Mouse (Mus musculus) MEL (cell line): Measurements from ENCODE around the gene Sat2. TPM values are rescaled to one million over a fixed set of nuclear protein-coding genes. Genes with fewer than 3 reads are reported as not detected.

Experiments used
- DNase-seq: peaks from one replicate; pipeline ENCODE4 v3.0.0; 2011; ENCODE audit warnings: low read depth, low spot score
- H3K27ac ChIP-seq: 2 replicates; pipeline ENCODE4 v1.5.1; 2012; ENCODE audit warnings: low read depth, mild to moderate bottlenecking, control low read depth, low read length, moderate library complexity; ENCODE audit not compliant: control insufficient read depth
- H3K27me3 ChIP-seq, 2 experiments: fragments of 150-350 bp in 1 of 2; sonication (generic) in 1 of 2; 2 replicates each; pipeline ENCODE4 v1.6.1; 2012; ENCODE audit warnings: low read length in 2 of 2, mild to moderate bottlenecking in 2 of 2, improper control_type of control experiment in 1 of 2, moderate library complexity in 1 of 2; ENCODE audit not compliant: insufficient read depth in 2 of 2, control insufficient read depth in 1 of 2
- H3K36me3 ChIP-seq, 2 experiments: 2 replicates each; pipeline ENCODE4 v1.6.1; 2012 to 2014; ENCODE audit warnings: low read length in 2 of 2, improper control_type of control experiment in 1 of 2, inconsistent platforms in 1 of 2, mild to moderate bottlenecking in 1 of 2; ENCODE audit not compliant: insufficient read depth in 2 of 2, control insufficient read depth in 1 of 2
- H3K4me1 ChIP-seq, 2 experiments: fragments of 150-350 bp in 1 of 2; sonication (generic) in 1 of 2; 2 replicates each; pipeline ENCODE4 v1.6.1; 2012; ENCODE audit warnings: low read length in 2 of 2, improper control_type of control experiment in 1 of 2, mild to moderate bottlenecking in 1 of 2; ENCODE audit not compliant: insufficient read depth in 2 of 2, control insufficient read depth in 1 of 2
- H3K4me3 ChIP-seq, 2 experiments: fragments of 150-350 bp in 1 of 2; sonication (generic) in 1 of 2; 2 replicates each; pipeline ENCODE4 v1.5.1; 2012; ENCODE audit warnings: low read depth in 2 of 2, low read length in 2 of 2, mild to moderate bottlenecking in 2 of 2, moderate library complexity in 2 of 2, control low read depth in 1 of 2, improper control_type of control experiment in 1 of 2; ENCODE audit not compliant: control insufficient read depth in 1 of 2, insufficient read depth in 1 of 2
- H3K79me2 ChIP-seq: 2 replicates; pipeline ENCODE4 v1.6.1; 2012; ENCODE audit warnings: mild to moderate bottlenecking, low read length, moderate library complexity; ENCODE audit not compliant: control insufficient read depth, poor library complexity, insufficient read depth
- H3K9ac ChIP-seq: 2 replicates; pipeline ENCODE4 v1.6.1; 2012; ENCODE audit warnings: low read depth, mild to moderate bottlenecking, control low read depth, low read length, moderate library complexity; ENCODE audit not compliant: control insufficient read depth, poor library complexity, severe bottlenecking
- H3K9me3 ChIP-seq: fragments of 150-350 bp; sonication (generic); replicated peaks from 2 replicates; pipeline ENCODE4 v1.6.1; 2012; ENCODE audit warnings: mild to moderate bottlenecking, low read length, improper control_type of control experiment, moderate library complexity; ENCODE audit not compliant: insufficient read depth
- CHD1 ChIP-seq: IDR thresholded peaks from 2 replicates; pipeline ENCODE4 v1.6.1; 2012; ENCODE audit warnings: low read depth, mild to moderate bottlenecking, inconsistent platforms, low read length, improper control_type of control experiment
- CHD2 ChIP-seq: IDR thresholded peaks from 2 replicates; pipeline ENCODE4 v1.6.1; 2011; ENCODE audit warnings: low read length, improper control_type of control experiment
- CTCF ChIP-seq, 3 experiments: IDR thresholded peaks in 2 of 3; conservative IDR thresholded peaks in 1 of 3; 2 replicates each; pipeline ENCODE4 v1.5.1; 2011 to 2012; ENCODE audit warnings: low read length in 3 of 3, low read depth in 2 of 3, mild to moderate bottlenecking in 2 of 3, improper control_type of control experiment in 1 of 3, inconsistent platforms in 1 of 3, mixed read lengths in 1 of 3, moderate library complexity in 1 of 3; ENCODE audit not compliant: control insufficient read depth in 1 of 3, insufficient read depth in 1 of 3, poor library complexity in 1 of 3, severe bottlenecking in 1 of 3
- E2F4 ChIP-seq: IDR thresholded peaks from 2 replicates; pipeline ENCODE4 v1.6.1; 2011; ENCODE audit warnings: low read depth, low read length, improper control_type of control experiment, borderline replicate concordance
- ELF1 ChIP-seq: IDR thresholded peaks from 2 replicates; pipeline ENCODE4 v1.6.1; 2014; ENCODE audit warnings: low read depth, mild to moderate bottlenecking, inconsistent platforms, low read length, improper control_type of control experiment, moderate library complexity
- EP300 ChIP-seq, 2 experiments: IDR thresholded peaks; 2 replicates each; pipeline ENCODE4 v1.6.1; 2011; ENCODE audit warnings: improper control_type of control experiment in 2 of 2, low read length in 2 of 2, low read depth in 1 of 2, mild to moderate bottlenecking in 1 of 2
- ETS1 ChIP-seq: IDR thresholded peaks from 2 replicates; pipeline ENCODE4 v1.6.1; 2012; ENCODE audit warnings: low read depth, mild to moderate bottlenecking, inconsistent platforms, low read length, improper control_type of control experiment, moderate library complexity
- GATA1 ChIP-seq: IDR thresholded peaks from 2 replicates; pipeline ENCODE4 v1.6.1; 2011; ENCODE audit warnings: low read depth, low read length, improper control_type of control experiment
- HCFC1 ChIP-seq: IDR thresholded peaks from 2 replicates; pipeline ENCODE4 v1.6.1; 2012; ENCODE audit warnings: low read depth, mild to moderate bottlenecking, inconsistent platforms, low read length, improper control_type of control experiment, moderate library complexity
- KAT2A ChIP-seq: conservative IDR thresholded peaks from 2 replicates; pipeline ENCODE4 v1.6.1; 2012; ENCODE audit warnings: low read depth, low read length, improper control_type of control experiment, inconsistent platforms
- MAX ChIP-seq: IDR thresholded peaks from 2 replicates; pipeline ENCODE4 v1.6.1; 2011; ENCODE audit warnings: low read length, improper control_type of control experiment
- MAZ ChIP-seq: IDR thresholded peaks from 2 replicates; pipeline ENCODE4 v1.6.1; 2012; ENCODE audit warnings: low read depth, mild to moderate bottlenecking, inconsistent platforms, low read length, improper control_type of control experiment
- MEF2A ChIP-seq: IDR thresholded peaks from 2 replicates; pipeline ENCODE4 v1.6.1; 2014; ENCODE audit warnings: low read depth, mild to moderate bottlenecking, inconsistent platforms, low read length, improper control_type of control experiment; ENCODE audit not compliant: poor library complexity, insufficient replicate concordance, severe bottlenecking; ENCODE audit errors: extremely low read depth
- MXI1 ChIP-seq: IDR thresholded peaks from 2 replicates; pipeline ENCODE4 v1.6.1; 2011; ENCODE audit warnings: mild to moderate bottlenecking, low read depth, low read length, improper control_type of control experiment
- MYB ChIP-seq: IDR thresholded peaks from 2 replicates; pipeline ENCODE4 v1.6.1; 2011; ENCODE audit warnings: mild to moderate bottlenecking, low read depth, low read length, improper control_type of control experiment
- MYC ChIP-seq: IDR thresholded peaks from 2 replicates; pipeline ENCODE4 v1.6.1; 2011; ENCODE audit warnings: low read depth, mild to moderate bottlenecking, low read length, improper control_type of control experiment, moderate library complexity
- NELFE ChIP-seq: IDR thresholded peaks from 2 replicates; pipeline ENCODE4 v1.6.1; 2011; ENCODE audit warnings: low read depth, low read length, improper control_type of control experiment
- NRF1 ChIP-seq: IDR thresholded peaks from 2 replicates; pipeline ENCODE4 v1.6.1; 2014; ENCODE audit warnings: low read depth, mild to moderate bottlenecking, inconsistent platforms, low read length, improper control_type of control experiment, moderate library complexity; ENCODE audit not compliant: poor library complexity, insufficient read depth, severe bottlenecking
- POLR2A ChIP-seq, 2 experiments: IDR thresholded peaks; 2 replicates each; pipeline ENCODE4 v1.6.1; 2011 to 2012; ENCODE audit warnings: low read length in 2 of 2, mild to moderate bottlenecking in 2 of 2, control low read depth in 1 of 2, improper control_type of control experiment in 1 of 2, low read depth in 1 of 2, moderate library complexity in 1 of 2; ENCODE audit not compliant: control insufficient read depth in 1 of 2, insufficient read depth in 1 of 2, poor library complexity in 1 of 2
- POLR2AphosphoS2 ChIP-seq: IDR thresholded peaks from 2 replicates; pipeline ENCODE4 v1.6.1; 2011; ENCODE audit warnings: low read length, improper control_type of control experiment
- POLR2AphosphoS5 ChIP-seq: IDR thresholded peaks from 2 replicates; pipeline ENCODE4 v1.6.1; 2012; ENCODE audit warnings: low read depth, borderline replicate concordance, mild to moderate bottlenecking, inconsistent platforms, low read length, moderate library complexity, mixed read lengths
- RCOR1 ChIP-seq: IDR thresholded peaks from 2 replicates; pipeline ENCODE4 v1.6.1; 2012; ENCODE audit warnings: low read depth, mild to moderate bottlenecking, inconsistent platforms, low read length, improper control_type of control experiment
- SIN3A ChIP-seq: IDR thresholded peaks from 2 replicates; pipeline ENCODE4 v1.6.1; 2012; ENCODE audit warnings: low read length, improper control_type of control experiment, inconsistent platforms
- TAL1 ChIP-seq: IDR thresholded peaks from 2 replicates; pipeline ENCODE4 v1.6.1; 2012; ENCODE audit warnings: mild to moderate bottlenecking, inconsistent platforms, low read length, moderate library complexity, mixed read lengths
- TBP ChIP-seq: IDR thresholded peaks from 2 replicates; pipeline ENCODE4 v1.8.0; 2011; ENCODE audit warnings: low read depth, low read length, improper control_type of control experiment
- TCF12 ChIP-seq: IDR thresholded peaks from 2 replicates; pipeline ENCODE4 v1.6.1; 2014; ENCODE audit warnings: low read depth, mild to moderate bottlenecking, inconsistent platforms, low read length, improper control_type of control experiment, moderate library complexity
- UBTF ChIP-seq: IDR thresholded peaks from 2 replicates; pipeline ENCODE4 v1.6.1; 2012; ENCODE audit warnings: low read depth, mild to moderate bottlenecking, inconsistent platforms, low read length, improper control_type of control experiment, moderate library complexity, borderline replicate concordance; ENCODE audit not compliant: insufficient read depth
- USF1 ChIP-seq: IDR thresholded peaks from 2 replicates; pipeline ENCODE4 v1.6.1; 2014; ENCODE audit warnings: low read depth, mild to moderate bottlenecking, inconsistent platforms, low read length, improper control_type of control experiment, moderate library complexity
- USF2 ChIP-seq, 2 experiments: IDR thresholded peaks; 2 replicates each; pipeline ENCODE4 v1.6.1; 2011 to 2012; ENCODE audit warnings: improper control_type of control experiment in 2 of 2, low read length in 2 of 2, borderline replicate concordance in 1 of 2, inconsistent platforms in 1 of 2, low read depth in 1 of 2, mild to moderate bottlenecking in 1 of 2; ENCODE audit not compliant: insufficient read depth in 1 of 2
- ZKSCAN1 ChIP-seq: IDR thresholded peaks from 2 replicates; pipeline ENCODE4 v1.6.1; 2012; ENCODE audit warnings: low read depth, mild to moderate bottlenecking, inconsistent platforms, low read length, improper control_type of control experiment, moderate library complexity
- ZMIZ1 ChIP-seq: IDR thresholded peaks from 2 replicates; pipeline ENCODE4 v1.6.1; 2012; ENCODE audit warnings: low read depth, mild to moderate bottlenecking, inconsistent platforms, low read length, improper control_type of control experiment, moderate library complexity
- polyA plus RNA-seq, 2 experiments: library from polyadenylated mRNA; stranded (reverse) in 1 of 2; unstranded in 1 of 2; fragments of >175 nt in 1 of 2; fragments of >200 nt in 1 of 2; gene quantifications; 2 replicates each; pipeline versions ENCODE4 v1.2.1 to v1.2.4; 2012; ENCODE audit warnings: low replicate concordance in 2 of 2, low read depth in 1 of 2; ENCODE audit not compliant: insufficient read length in 2 of 2, insufficient read depth in 1 of 2, missing spikeins in 1 of 2
- total RNA-seq: library from RNA; depleted of rRNA; stranded (reverse); fragments of 300-350 nt; gene quantifications from 2 replicates; pipeline ENCODE4 v1.2.3, GENCODE M21; 2012

The Sat2 gene
- total and polyA plus RNA-seq, 3 experiments, result not detected

DNA sequence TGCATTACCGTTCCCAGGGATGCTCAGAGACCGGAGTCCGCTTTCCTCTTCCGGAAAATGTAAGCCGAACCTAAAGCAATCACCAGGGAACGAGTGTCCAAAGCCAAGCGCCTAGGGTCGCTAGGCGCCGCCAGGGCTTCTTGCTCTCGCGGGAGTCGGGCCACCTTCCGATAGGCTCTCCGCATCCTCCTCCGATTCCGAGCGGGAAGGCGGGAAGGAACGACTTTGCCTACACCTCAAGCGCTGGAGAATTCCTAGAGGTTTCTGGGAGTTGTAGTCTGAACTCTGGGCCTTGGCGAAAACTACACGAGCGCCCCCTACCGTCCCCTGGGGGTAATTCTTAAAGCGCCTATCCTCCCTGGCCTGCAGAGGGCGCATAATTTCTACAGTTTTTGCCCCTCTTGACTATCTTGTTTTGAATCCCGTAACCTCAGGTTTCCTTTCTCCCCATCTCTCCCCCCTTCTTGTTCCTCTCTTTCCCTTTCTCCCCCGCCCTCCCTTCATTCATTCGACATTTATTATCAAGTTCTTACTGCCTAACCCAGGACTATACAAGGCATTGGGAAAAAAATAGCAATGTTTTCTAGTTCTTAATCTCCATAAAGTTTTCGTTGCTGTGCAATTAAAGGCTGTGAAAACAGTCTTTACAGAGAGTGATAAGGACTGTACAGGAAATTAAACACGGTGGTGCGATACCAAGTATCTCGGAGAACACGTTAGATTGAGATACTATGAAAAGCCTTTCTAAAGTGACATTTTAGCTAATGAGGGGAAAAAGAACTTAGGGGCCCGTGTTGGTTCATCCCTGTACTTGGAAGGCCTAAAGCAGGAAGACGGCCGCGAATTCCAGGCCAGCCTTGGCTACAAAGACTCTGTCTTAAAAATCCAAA, 42.5 kb upstream of the Sat2 start (continued):
- TF ChIP-seq RCOR1 (no peak), MYB (no peak; the same call in 1 of the 2 replicates), GATA1 (peak; percentile 88), HCFC1 (peak; percentile 93), SIN3A (peak; percentile 96), CTCF (IDR thresholded peaks at IDR 0.05 in 2 of 3, conservative IDR thresholded peaks at IDR 0.05 in 1 of 3; ENCODE audit: control insufficient read depth in 1 of 3, insufficient read depth in 1 of 3, low read depth in 2 of 3, low read length in 3 of 3, poor library complexity in 1 of 3, severe bottlenecking in 1 of 3) (peak; percentile 93 to 100 (median 97))

DNA sequence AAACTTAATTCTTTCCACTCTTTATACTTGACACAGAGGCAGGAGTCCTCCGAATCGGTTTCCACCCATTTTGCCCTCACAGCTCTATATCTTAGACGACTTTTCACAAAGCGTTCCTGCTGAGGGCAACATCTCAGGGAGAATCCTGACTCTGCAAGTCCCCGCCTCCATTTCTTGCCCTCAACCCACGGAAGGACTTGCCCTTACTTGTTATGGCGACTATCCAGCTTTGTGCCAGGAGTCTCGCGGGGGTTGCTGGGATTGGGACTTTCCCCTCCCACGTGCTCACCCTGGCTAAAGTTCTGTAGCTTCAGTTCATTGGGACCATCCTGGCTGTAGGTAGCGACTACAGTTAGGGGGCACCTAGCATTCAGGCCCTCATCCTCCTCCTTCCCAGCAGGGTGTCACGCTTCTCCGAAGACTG, 41.7 kb upstream of the Sat2 start, which contains the start of the genes Wrap53 and Trp53:
Gene Wrap53, minus strand, starts transcription at position 165 of the 424 bp plus-strand sequence.
Gene Trp53, plus strand, starts transcription at position 269 of the 424 bp plus-strand sequence.
- Histone ChIP-seq H3K4me3 (peak within 1 kb of the TSS; percentile 82 to 91), H3K9me3 (no peaks in the 10 kb centered on the region), H3K36me3 (peaks cover 0 to 33% of the 10 kb centered on the region in 2 experiments; a peak in 2 of 4 replicates), H3K27me3 (no peaks in the 10 kb centered on the region), H3K9ac (peak within 1 kb of the TSS; percentile 94), H3K79me2 (peaks cover 72% of the 10 kb centered on the region), H3K4me1 (peaks cover 2 to 40% of the 10 kb centered on the region in 2 experiments), H3K27ac (peak within 1 kb of the TSS; percentile 96)
- DNase-seq, result peak; percentile 99
- TF ChIP-seq NRF1 (no peak), POLR2AphosphoS5 (no peak), TBP (peak; percentile 92), ZKSCAN1 (no peak), ZMIZ1 (peak; percentile 91), UBTF (no peak), POLR2A (IDR thresholded peaks at IDR 0.05; ENCODE audit: control insufficient read depth in 1 of 2, insufficient read depth in 1 of 2, low read depth in 1 of 2, low read length in 2 of 2, poor library complexity in 1 of 2) (peak; percentile 86 to 93), CHD1 (no peak; the same call in 1 of the 2 replicates), NELFE (peak; percentile 96), KAT2A (peak; percentile 93), MAX (peak; percentile 99), GATA1 (no peak), MAZ (peak; percentile 89), MEF2A (no peak), ETS1 (peak; percentile 41; the same call in 1 of the 2 replicates), MXI1 (peak; percentile 99), CHD2 (peak; percentile 75), USF1 (peak; percentile 93), MYB (no peak), E2F4 (peak; percentile 69; the same call in 1 of the 2 replicates), POLR2AphosphoS2 (peak; percentile 81), EP300 (IDR thresholded peaks at IDR 0.05; ENCODE audit: low read depth in 1 of 2, low read length in 2 of 2) (0 out of 4 replicates have a peak, but pooled peaks of 1 of the 2 experiments have one; percentile 24), HCFC1 (peak; percentile 94), USF2 (IDR thresholded peaks at IDR 0.05; ENCODE audit: borderline replicate concordance in 1 of 2, insufficient read depth in 1 of 2, low read depth in 1 of 2, low read length in 2 of 2) (no peak), TCF12 (peak; percentile 78), MYC (peak; percentile 100), CTCF (IDR thresholded peaks at IDR 0.05 in 2 of 3, conservative IDR thresholded peaks at IDR 0.05 in 1 of 3; ENCODE audit: control insufficient read depth in 1 of 3, insufficient read depth in 1 of 3, low read depth in 2 of 3, low read length in 3 of 3, poor library complexity in 1 of 3, severe bottlenecking in 1 of 3) (peak in 1 of 3 experiments; percentile 34; a peak in 2 of 6 replicates), TAL1 (no peak), ELF1 (peak; percentile 82), SIN3A (peak; percentile 94)
